Mouse (Mus musculus): ENCODE measurements around the gene Zfp131. TPM values are rescaled to one million over a fixed set of nuclear protein-coding genes. Genes with fewer than 3 reads are reported as not detected.
"Not testable (repeated sequence)": the region's sequence is repeated elsewhere in the genome, so short reads cannot be mapped to it uniquely, and the experiment has no call there.

Gene Zfp131
- 10 to 100 TPM; 39.7 to 41.9 TPM for total RNA-seq (2021)
- long read RNA-seq, experiment 1, partial matches to known transcripts: 11 of 37 reads
- long read RNA-seq, experiment 1, other reads (novel, unspliced or antisense): 21 of 37 reads
- long read RNA-seq, experiment 2, partial matches to known transcripts: 3 of 26 reads
- long read RNA-seq, experiment 2, other reads (novel, unspliced or antisense): 17 of 26 reads

- DNase-seq (ENCODE audit: low spot score in 2 of 2): peak; percentile 95 to 96
- intact Hi-C loops (cut with DNase I): loop anchor here (5.0 kb wide), 1 partner anchor 34 kb away; the partner anchor contains the start of gene Nim1k
Measured at GRCm38 (mm10) chr13:119790761-119791579, at the start of gene Zfp131. Gene Zfp131, minus strand, starts transcription at chr13:119790889.

- DNase-seq (ENCODE audit: low spot score in 2 of 2): peak in 1 of 2 experiments; percentile 23
- intact Hi-C loops (cut with DNase I): not testable (repeated sequence)
Measured at GRCm38 (mm10) chr13:119839982-119840381, 49.3 kb upstream of the Zfp131 start.

DNA sequence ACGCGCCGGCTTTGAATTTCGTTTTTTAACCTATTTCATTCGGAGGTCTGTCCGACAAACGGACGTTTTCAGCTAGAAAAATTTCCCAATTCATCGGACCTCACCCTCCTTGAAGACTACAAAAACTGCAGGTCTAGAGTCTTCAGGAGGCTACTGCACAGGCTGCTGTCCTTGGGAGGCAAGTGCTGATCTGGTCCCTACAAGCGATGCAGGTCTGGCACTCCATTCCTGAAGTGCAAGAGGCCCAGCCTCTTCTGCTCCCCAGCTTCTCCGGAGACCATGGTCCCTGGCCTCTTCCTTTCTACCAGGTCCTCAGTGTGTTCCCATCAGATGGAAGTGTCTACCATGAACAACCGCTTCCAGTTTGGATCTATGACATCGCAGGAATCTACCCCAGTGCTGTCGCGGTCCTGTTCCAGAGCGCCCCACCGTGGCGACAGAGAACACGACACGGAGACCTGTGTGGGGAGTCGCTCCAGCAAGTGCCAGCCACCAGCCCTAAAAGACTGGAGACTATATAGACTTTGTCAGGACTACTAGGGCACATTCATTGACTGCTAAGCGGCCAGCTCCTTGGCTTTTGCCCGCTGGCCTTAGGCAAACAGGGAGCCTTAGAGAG lies 47.1 kb upstream of the Zfp131 start:
- intact Hi-C loops (cut with DNase I): not testable (repeated sequence)
- peak; percentile 37 to 52 for DNase-seq (ENCODE audit: low spot score in 2 of 2)

DNA sequence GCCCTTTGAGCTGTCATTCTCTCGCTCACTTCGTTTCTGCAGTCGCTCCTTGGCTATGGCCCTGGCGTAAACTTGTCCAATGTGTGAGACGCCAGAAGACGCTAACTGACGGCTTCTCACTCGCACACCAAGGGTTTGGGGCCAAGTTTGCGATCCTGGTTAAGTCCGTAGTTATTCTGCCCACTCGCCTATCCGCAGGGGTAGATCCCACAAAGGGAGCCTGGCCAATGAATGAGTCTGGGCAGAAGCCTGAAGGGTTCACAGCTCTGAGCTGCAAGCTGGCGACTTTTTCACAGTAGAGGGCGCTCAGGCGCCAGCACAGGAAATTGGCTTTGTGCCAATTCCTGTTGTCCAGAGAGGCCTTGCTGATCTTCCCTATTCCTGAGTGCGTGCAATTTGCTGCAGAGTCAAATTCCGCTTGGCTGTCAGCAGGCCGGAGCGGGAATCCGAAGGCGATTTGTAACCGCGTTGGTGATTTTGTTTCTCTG lies 45.7 kb upstream of the Zfp131 start:
- DNase-seq (ENCODE audit: low spot score in 2 of 2): peak in 1 of 2 experiments; percentile 7
- intact Hi-C loops (cut with DNase I): not testable (repeated sequence)

GRCm38 (mm10) chr13:119835320-119836056 lies 44.8 kb upstream of the Zfp131 start, which contains the start of gene D13Ertd608e:
Gene D13Ertd608e, plus strand, starts transcription at chr13:119836006.
- intact Hi-C loops (cut with DNase I): not testable (repeated sequence)
- peak; percentile 33 to 48 for DNase-seq (ENCODE audit: low spot score in 2 of 2)

GRCm38 (mm10) chr13:119830116-119830515 lies 39.4 kb upstream of the Zfp131 start, which contains the start of gene AF067063:
Gene AF067063, minus strand, starts transcription at chr13:119830216.
- intact Hi-C loops (cut with DNase I); DNase-seq (ENCODE audit: low spot score in 2 of 2): not testable (repeated sequence)

- no peak for DNase-seq (ENCODE audit: low spot score in 2 of 2)
- intact Hi-C loops (cut with DNase I): no loop called here
Measured at GRCm38 (mm10) chr13:119817579-119818206, 27.0 kb upstream of the Zfp131 start.

DNA sequence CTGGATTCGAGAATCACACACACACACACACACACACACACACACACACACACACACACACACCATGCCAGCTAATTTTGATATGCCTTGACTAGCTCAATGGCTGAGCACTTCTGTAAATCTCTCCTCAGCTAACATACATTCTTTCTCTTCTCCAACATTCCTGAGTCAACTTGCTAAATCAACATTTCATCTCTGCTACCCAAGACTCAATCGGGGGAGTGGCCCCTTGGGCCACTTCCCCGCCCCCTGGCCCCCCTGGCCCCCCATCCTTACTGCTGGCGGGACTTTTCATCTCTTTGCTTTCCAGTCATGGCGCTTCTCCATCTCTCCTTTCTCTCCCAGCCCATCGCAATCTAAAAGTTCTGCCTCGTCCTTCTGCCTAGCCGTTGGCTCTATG lies 26.1 kb upstream of the Zfp131 start:
- intact Hi-C loops (cut with DNase I): no loop called here

GRCm38 (mm10) chr13:119810031-119810430 lies 19.3 kb upstream of the Zfp131 start:
- DNase-seq (ENCODE audit: low spot score in 2 of 2): no peak

More for the DNA sequence above, 26.1 kb upstream of the Zfp131 start:
- DNase-seq (ENCODE audit: low spot score in 2 of 2): no peak

DNA sequence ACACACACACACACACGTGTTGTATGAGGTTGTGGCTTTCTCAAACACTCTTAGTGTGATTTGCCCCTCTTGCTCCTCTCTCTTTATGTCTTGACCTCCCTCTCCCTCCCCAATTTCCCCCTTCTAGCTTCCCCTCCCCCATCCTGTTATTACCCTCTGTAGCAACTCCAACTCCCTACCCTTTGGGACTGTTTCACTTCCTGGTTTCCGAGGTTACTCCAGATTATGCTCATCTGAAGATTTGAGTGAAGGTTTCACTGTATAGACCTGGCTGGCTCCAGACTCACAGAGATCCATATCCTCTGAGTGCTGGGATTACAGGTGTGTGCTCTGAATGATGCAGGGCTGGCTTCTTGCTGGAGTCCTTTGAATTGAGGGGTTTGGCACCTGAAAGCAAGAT lies 18.2 kb upstream of the Zfp131 start:
- no peak for DNase-seq (ENCODE audit: low spot score in 2 of 2)
- intact Hi-C loops (cut with DNase I): no loop called here

More at GRCm38 (mm10) chr13:119810031-119810430, 19.3 kb upstream of the Zfp131 start:
- intact Hi-C loops (cut with DNase I): no loop called here

DNA sequence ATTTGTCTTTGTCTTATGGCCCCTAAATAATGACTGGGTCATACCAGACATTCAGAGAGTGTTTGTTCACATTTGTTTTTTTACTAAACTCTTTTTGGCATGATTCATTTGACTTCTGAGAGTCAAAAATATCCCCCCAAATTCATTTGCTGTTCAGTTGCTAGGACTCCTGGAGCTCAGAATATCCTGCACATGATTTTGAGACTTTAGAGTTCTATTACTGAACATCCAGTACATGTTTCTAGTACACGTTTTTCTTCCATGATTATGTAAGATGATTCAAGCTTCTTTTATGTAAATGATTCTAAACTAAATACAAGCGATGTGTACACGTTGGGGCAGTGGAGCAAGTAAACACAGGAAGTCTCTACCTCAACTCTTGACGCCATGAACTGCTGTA lies 7.0 kb upstream of the Zfp131 start:
- DNase-seq (ENCODE audit: low spot score in 2 of 2): peak in 1 of 2 experiments; percentile 69
- intact Hi-C loops (cut with DNase I): no loop called here

GRCm38 (mm10) chr13:119792791-119793404 lies 2.2 kb upstream of the Zfp131 start:
- intact Hi-C loops (cut with DNase I): loop anchor here (5.0 kb wide), 1 partner anchor 36 kb away; the partner anchor contains the start of gene Nim1k
- no peak for DNase-seq (ENCODE audit: low spot score in 2 of 2)

DNA sequence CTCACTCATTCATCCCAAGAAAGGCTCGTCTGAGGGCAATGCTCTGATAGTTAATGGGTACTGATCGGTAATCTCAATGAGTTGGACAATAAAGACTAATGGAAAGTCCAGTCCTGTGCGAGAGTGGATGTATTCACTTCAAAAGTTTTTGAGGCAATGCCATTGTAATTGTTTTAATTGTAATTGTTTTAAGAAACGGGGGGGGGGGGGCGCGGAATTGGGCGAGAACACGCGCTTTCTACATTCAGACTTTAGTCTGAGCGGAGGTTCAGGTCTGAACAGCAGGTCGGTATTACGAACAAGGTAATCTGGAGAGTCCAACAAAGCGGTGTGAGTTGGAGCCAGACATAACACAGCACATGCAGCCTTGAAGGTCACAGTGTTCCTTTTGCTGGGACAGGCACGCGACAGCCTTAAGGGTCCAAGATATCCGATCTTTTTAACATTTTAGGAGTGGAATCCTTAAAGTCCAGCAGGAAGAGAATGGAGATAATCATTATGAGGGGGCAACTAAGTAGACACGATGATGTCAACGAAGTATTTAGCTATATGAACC lies 969 bp upstream of the Zfp131 start:
- intact Hi-C loops (cut with DNase I): loop anchor here (5.0 kb wide), 1 partner anchor 34 kb away; the partner anchor contains the start of gene Nim1k
- no peak for DNase-seq (ENCODE audit: low spot score in 2 of 2)

DNA sequence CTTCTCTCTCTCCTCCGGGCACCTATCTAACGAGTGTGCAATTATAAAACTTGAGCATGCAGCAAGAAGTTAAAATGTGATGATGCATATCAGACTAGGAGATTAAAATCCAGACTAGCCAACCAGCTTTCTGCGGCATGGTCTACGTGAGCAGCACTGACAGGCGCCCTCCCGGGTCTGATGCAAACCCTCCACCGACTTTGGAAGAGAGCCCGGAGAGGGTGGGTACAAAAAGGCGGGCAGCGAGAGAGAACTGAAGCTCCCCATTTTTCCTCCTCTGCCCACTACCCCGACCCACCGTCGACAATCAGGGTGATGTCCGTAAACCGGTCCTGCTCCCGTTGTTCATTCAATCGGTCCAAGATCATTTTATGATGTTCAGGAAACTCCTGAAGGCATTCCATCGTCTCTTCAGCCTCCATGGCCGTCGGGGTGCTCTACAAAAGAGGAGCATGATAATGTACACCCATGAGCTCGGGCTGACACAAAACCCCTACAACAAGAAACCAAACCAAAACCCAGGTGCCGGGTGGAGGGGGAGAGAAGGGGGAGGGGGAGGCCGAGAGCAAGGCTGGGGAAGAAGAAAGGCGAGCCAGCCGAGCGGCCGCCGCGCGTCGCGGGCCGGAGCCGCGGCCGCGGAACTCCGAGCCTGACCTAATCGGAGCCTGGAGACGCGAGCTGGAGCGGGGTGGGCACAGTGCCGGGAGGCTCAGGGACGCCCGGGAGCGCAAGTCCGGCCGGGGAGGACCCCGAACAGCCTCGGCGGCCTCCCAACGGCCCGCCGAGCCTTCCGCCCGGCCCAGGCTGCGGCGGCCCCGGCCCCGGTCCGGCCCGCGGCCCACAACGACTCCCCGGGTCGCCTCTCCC lies 605 bp downstream of the Zfp131 start:
- DNase-seq (ENCODE audit: low spot score in 2 of 2): peak; percentile 67 to 71
- intact Hi-C loops (cut with DNase I): loop anchor here (5.0 kb wide), 2 partner anchors 33 to 98 kb away; partner anchors contain the start of genes Hmgcs1 and Nim1k

DNA sequence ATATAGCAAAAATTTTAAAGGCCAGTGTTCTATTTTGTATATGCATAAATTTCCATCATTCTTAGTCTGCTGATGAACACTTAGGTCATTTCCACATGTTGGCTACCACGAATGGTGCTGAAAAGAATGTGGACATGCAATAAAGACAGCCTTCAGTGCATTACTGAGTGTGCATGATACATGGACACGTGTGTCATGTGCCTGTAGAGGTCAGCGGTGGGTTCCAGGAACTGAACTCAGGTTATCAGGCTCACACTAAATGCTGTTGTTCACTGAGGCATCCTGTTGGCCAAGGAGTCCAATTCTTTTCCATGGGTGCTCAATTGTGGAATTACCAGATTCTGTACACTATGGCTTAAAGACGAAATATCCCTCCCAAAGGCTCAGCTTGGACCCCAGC lies 7.1 kb downstream of the Zfp131 start:
- DNase-seq (ENCODE audit: low spot score in 2 of 2): no peak
- intact Hi-C loops (cut with DNase I): no loop called here

DNA sequence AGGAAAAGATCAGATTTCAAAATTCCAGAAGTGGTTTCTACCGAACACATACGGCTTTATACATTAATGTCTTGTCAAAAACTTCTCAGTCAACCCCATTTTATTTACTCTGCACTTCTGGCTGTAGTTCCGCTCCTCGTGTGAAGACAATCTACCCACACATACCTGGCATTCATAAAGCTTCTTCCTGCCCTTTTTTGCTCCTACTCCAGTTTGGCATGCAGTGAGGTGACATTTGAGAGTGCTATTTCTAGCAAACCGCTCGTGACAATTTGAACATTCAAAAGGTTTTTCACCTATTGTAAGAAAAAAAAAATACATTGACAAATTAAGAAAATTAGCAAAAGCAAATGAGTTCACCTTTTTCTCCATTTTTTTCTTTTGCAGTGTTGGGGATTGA lies 22.1 kb downstream of the Zfp131 start:
- DNase-seq (ENCODE audit: low spot score in 2 of 2): no peak
- intact Hi-C loops (cut with DNase I): no loop called here

DNA sequence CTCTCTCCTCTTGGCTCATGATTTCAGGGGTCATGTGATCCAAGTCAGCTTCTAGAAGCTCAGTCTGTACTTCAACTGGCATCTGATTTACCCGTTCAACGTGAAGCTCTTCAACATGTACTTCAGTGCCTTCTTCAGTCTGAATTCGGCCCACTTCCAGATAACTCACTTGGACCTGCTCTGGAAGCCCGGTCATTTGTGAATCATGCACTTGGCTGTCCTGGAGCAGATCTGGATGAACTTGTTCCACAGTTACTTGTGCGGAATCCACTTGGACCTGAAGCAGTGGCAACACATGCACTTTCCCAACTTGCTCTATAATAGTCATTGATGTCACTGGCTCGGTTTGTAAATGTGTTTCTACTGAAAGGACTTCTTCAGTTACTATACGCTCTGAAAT lies 24.2 kb downstream of the Zfp131 start:
- intact Hi-C loops (cut with DNase I): no loop called here
- no peak for DNase-seq (ENCODE audit: low spot score in 2 of 2)
